Mouse (Mus musculus): ENCODE measurements around the gene Ube2k.
"Not testable (repeated sequence)": the region's sequence is repeated elsewhere in the genome, so short reads cannot be mapped to it uniquely, and the experiment has no call there.

The Ube2k gene

GRCm38 (mm10) chr5:65536751-65537419 is at the start of gene Ube2k, which contains the start of gene Smim14:
Gene Ube2k, plus strand, starts transcription at chr5:65537233.
Gene Smim14, minus strand, starts transcription at chr5:65537184.
- peak; percentile 91 to 96 for DNase-seq

GRCm38 (mm10) chr5:65487381-65487780 is 49.7 kb upstream of the Ube2k start:
- DNase-seq = no peak

- peak; percentile 24 to 58 for DNase-seq
Observed at GRCm38 (mm10) chr5:65488725-65489124, 48.3 kb upstream of the Ube2k start.

GRCm38 (mm10) chr5:65489830-65490229 is 47.2 kb upstream of the Ube2k start:
- peak in 1 of 2 experiments; percentile 11 for DNase-seq

GRCm38 (mm10) chr5:65491767-65492715 is 45.0 kb upstream of the Ube2k start:
- peak; percentile 62 to 83 for DNase-seq

GRCm38 (mm10) chr5:65492716-65493531 is 44.1 kb upstream of the Ube2k start, which contains the start of gene Gm43552:
Gene Gm43552, minus strand, starts transcription at chr5:65492833.
- peak; percentile 97 to 98 for DNase-seq

- no peak for DNase-seq
Observed at GRCm38 (mm10) chr5:65500231-65500630, 36.8 kb upstream of the Ube2k start.

- no peak for DNase-seq
Observed at GRCm38 (mm10) chr5:65501407-65501806, 35.6 kb upstream of the Ube2k start.

- peak; percentile 35 to 50 for DNase-seq
Observed at GRCm38 (mm10) chr5:65505786-65506185, 31.2 kb upstream of the Ube2k start.

- DNase-seq = no peak
Observed at GRCm38 (mm10) chr5:65508395-65508794, 28.6 kb upstream of the Ube2k start.

- DNase-seq = no peak
Observed at GRCm38 (mm10) chr5:65513506-65513905, 23.5 kb upstream of the Ube2k start.

GRCm38 (mm10) chr5:65514635-65515278 is 22.3 kb upstream of the Ube2k start:
- no peak for DNase-seq

GRCm38 (mm10) chr5:65521803-65522202 is 15.2 kb upstream of the Ube2k start:
- no peak for DNase-seq

- DNase-seq = no peak
Observed at GRCm38 (mm10) chr5:65524831-65525230, 12.2 kb upstream of the Ube2k start.

- DNase-seq = peak; percentile 23 to 42
Observed at GRCm38 (mm10) chr5:65525674-65526443, 11.2 kb upstream of the Ube2k start.

GRCm38 (mm10) chr5:65531283-65531682 is 5.8 kb upstream of the Ube2k start:
- no peak for DNase-seq

GRCm38 (mm10) chr5:65534496-65534895 is 2.5 kb upstream of the Ube2k start:
- DNase-seq = no peak

GRCm38 (mm10) chr5:65535457-65536067 is 1.5 kb upstream of the Ube2k start:
- DNase-seq = peak in 1 of 2 experiments; percentile 38

- not testable (repeated sequence) for DNase-seq
Observed at GRCm38 (mm10) chr5:65536068-65536465, 966 bp upstream of the Ube2k start.

GRCm38 (mm10) chr5:65537420-65538071 is 513 bp downstream of the Ube2k start:
- peak; percentile 41 to 81 for DNase-seq

Measured in kidney, postnatal 25 days (tissue).